Mouse (Mus musculus) liver, embryonic 14.5 days (tissue): ENCODE measurements around the gene Hoxb3. TPM values are rescaled to one million over a fixed set of nuclear protein-coding genes. Genes with fewer than 3 reads are reported as not detected.

Experiments
- ATAC-seq: fragments of 200-750 bp; cut with Nextera tagmentation; 2 replicates; pipeline ENCODE4 v1.8.0; 2017; ENCODE audit warnings: moderate number of reproducible peaks, mild to moderate bottlenecking, moderate library complexity; ENCODE audit not compliant: insufficient read depth
- DNase-seq, 3 experiments: peaks; one replicate each; pipeline ENCODE4 v3.0.0-alpha.2; 2012 to 2013; ENCODE audit warnings: low read depth in 3 of 3, low spot score in 3 of 3
- H3K27ac ChIP-seq: fragments of 300-500 bp; sonication (generic); 2 replicates; pipeline ENCODE4 v1.5.1; 2014; ENCODE audit warnings: moderate library complexity, mild to moderate bottlenecking, control low read depth, inconsistent platforms
- H3K27me3 ChIP-seq: fragments of 300-500 bp; sonication (generic); 2 replicates; pipeline ENCODE4 v1.6.1; 2014; ENCODE audit warnings: mild to moderate bottlenecking, low read length, moderate library complexity; ENCODE audit not compliant: control insufficient read depth, insufficient read depth
- H3K36me3 ChIP-seq: fragments of 300-500 bp; sonication (generic); replicated peaks from 2 replicates; pipeline ENCODE4 v1.6.1; 2014; ENCODE audit warnings: low read depth; ENCODE audit not compliant: control insufficient read depth, insufficient read depth
- H3K4me1 ChIP-seq, 2 experiments: fragments of 200-500 bp in 1 of 2; fragments of 300-500 bp in 1 of 2; sonication (generic) in 1 of 2; replicated peaks; 2 replicates each; pipeline ENCODE4 v1.6.1; 2012 to 2014; ENCODE audit warnings: antibody characterized with exemption in 1 of 2, inconsistent platforms in 1 of 2, low read length in 1 of 2; ENCODE audit not compliant: control insufficient read depth in 2 of 2, insufficient read depth in 2 of 2
- H3K4me2 ChIP-seq: fragments of 300-500 bp; sonication (generic); 2 replicates; pipeline ENCODE4 v1.6.1; 2014; ENCODE audit warnings: low read depth, mild to moderate bottlenecking, control low read depth, moderate library complexity
- H3K4me3 ChIP-seq, 2 experiments: fragments of 200-500 bp in 1 of 2; fragments of 300-500 bp in 1 of 2; sonication (generic) in 1 of 2; 2 replicates each; pipeline ENCODE4 v1.5.1; 2012 to 2014; ENCODE audit warnings: low read depth in 2 of 2, low read length in 2 of 2, mild to moderate bottlenecking in 2 of 2, control low read depth in 1 of 2, inconsistent platforms in 1 of 2, moderate library complexity in 1 of 2; ENCODE audit not compliant: insufficient read depth in 1 of 2
- H3K9ac ChIP-seq: fragments of 300-500 bp; sonication (generic); replicated peaks from 2 replicates; pipeline ENCODE4 v1.6.1; 2014; ENCODE audit warnings: mild to moderate bottlenecking, control low read depth, moderate library complexity
- H3K9me3 ChIP-seq: fragments of 300-500 bp; sonication (generic); 2 replicates; pipeline ENCODE4 v1.6.1; 2016; ENCODE audit warnings: low read length, mixed read lengths; ENCODE audit not compliant: control insufficient read depth
- CTCF ChIP-seq: IDR thresholded peaks from 2 replicates; pipeline ENCODE4 v1.5.1; 2016; ENCODE audit warnings: antibody characterized with exemption, low read depth, control low read depth
- EP300 ChIP-seq: IDR thresholded peaks from 2 replicates; pipeline ENCODE4 v1.6.1; 2016; ENCODE audit warnings: antibody characterized with exemption, low read depth
- whole genome bisulfite sequencing: fragments of 180-500 bp; shearing (Covaris S2); extraction: QIAGEN DNeasy Blood & Tissue Kit; methylation state at CpG from one replicate; pipeline ENCODE4 v1.1.7; 2014; ENCODE audit not compliant: insufficient replicate concordance; 5-methylcytosine and 5-hydroxymethylcytosine counted together
- polyA plus RNA-seq, 2 experiments: library from polyadenylated mRNA; depleted of rRNA in 1 of 2; stranded (reverse) in 1 of 2; unstranded in 1 of 2; fragments of >200 nt; fragmentation: Nextera tagmentation in 1 of 2; extraction: Ambion mirVana in 1 of 2; gene quantifications; 2 replicates each; pipeline versions ENCODE4 v1.2.1 to v1.2.3; 2012 to 2014

Hoxb3 gene
- polyA plus RNA-seq, 2 experiments, result 0.38 TPM; not detected in 1

DNA sequence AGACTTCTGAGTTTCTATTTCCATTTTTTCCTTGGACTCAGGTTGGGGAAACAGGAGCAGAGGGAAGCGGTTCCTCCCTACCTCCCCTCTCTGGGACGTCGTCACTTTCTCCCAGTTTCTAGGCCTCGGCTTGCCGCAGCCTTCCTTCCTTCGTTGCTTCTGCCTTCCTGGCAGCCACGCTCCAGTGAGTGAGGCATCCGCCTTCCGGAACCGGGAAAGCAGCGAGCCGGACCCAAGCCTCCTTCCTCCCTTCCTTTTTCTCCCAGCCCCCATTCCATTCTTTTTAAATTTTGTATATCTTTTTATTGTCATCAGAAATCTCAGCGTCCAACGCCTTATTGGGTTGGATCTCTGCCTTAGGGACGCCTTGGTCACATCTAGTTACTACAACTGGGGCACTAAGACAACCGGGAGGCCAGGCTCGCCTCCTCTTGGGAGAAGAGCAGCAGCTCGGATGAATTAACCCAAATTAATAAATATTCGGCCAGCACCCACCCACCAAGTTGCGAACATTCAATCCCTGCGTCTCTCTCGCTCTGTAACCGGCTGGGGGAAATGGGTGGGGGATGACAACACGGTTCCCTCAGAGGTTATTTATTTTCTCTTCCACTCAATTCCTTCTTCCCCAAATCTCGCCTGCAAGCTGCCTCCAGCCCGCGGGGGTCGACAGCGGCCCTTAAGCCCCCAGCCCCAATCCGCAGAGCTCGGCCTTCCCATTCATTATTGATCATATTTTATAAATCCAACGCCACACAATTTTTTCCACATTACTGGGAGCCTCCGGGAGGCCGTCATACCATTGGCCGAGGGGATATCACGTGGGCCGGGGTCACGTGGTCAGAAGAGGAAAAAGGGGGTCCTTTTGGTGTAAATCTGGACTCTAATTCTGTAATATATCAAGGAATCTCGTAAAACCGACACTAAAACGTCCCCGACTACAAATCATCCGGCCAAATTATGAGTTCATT is 37.1 kb upstream of the Hoxb3 start, which contains the start of gene Hoxb7:
TSS of gene Hoxb7 (plus strand) at position 853 of the 968 bp plus-strand sequence.
- no peak for DNase-seq
- no peak within 1 kb of the TSS for H3K9ac ChIP-seq
- H3K4me3 ChIP-seq, result peak within 1 kb of the TSS in 1 of 2 experiments; percentile 25; a peak in 2 of 4 replicates
- H3K27ac ChIP-seq, result no peak within 1 kb of the TSS
- no peaks in the 10 kb centered on the region for H3K4me1 ChIP-seq
- H3K36me3 ChIP-seq, result no peaks in the 10 kb centered on the region
- H3K9me3 ChIP-seq, result no peaks in the 10 kb centered on the region
- peaks cover 99% of the 10 kb centered on the region for H3K27me3 ChIP-seq
- peak within 1 kb of the TSS; percentile 32; the same call in 1 of the 2 replicates for H3K4me2 ChIP-seq
- no peak for ATAC-seq
- under 1% methylated on average over 43 of the region's 43 CpGs for WGBS
- no peak for TF ChIP-seq CTCF
- TF ChIP-seq EP300, result no peak

DNA sequence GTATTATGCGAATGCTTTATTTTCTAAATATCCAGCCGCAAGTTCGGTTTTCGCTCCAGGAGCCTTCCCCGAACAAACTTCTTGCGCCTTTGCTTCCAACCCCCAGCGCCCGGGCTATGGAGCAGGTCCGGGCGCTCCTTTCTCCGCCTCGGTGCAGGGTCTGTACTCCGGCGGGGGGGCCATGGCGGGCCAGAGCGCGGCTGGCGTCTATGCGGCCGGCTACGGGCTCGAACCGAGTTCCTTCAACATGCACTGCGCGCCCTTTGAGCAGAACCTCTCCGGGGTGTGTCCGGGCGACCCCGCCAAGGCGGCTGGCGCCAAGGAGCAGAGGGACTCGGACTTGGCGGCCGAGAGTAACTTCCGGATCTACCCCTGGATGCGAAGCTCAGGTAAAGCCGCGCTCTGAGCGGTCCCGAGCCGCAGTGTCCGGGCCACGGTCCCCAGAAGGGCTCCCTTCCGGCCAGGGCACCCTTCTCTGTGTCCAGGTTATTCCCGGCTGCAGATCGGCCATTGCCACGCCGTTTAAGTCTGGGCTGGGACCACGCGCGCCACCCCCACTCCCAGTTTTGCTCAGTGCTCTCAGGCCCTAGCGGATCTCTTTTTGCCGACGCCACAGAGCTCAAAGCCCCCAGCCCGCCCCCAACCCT is 36.3 kb upstream of the Hoxb3 start:
- Histone ChIP-seq H3K4me3 (peak overlapping the region in 1 of 2 experiments; percentile 25; a peak in 2 of 4 replicates), H3K27me3 (peaks cover 99% of the 10 kb centered on the region)
- ATAC-seq, result no peak

DNA sequence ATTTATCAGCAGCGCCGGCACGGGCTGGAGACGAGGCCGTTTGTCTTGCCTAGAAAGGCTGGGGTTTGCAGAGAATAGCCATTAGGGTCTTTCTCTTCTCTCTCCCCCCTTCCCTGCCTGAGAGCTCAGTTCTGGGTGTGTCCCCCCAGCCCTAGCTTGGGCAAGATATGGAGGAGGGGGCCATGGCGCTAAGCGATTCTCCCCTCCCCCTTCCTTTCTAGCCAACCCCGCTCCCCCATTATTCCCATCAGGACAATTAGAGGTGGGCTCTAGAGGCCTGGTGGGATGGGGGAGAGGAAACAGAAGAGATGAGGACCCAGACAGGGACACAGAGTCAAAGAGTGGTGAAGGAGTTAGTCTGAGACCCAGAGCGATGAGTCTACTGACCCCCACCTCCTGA is 35.7 kb upstream of the Hoxb3 start:
- no peak overlapping the region for H3K4me3 ChIP-seq
- no peak overlapping the region for H3K4me2 ChIP-seq
- H3K4me1 ChIP-seq, result no peaks in the 10 kb centered on the region
- TF ChIP-seq EP300 (no peak), CTCF (no peak)
- DNase-seq (no peak), ATAC-seq (no peak)
- no peak overlapping the region for H3K9ac ChIP-seq
- H3K36me3 ChIP-seq, result no peaks in the 10 kb centered on the region
- no peak overlapping the region for H3K27ac ChIP-seq
- peaks cover 99% of the 10 kb centered on the region for H3K27me3 ChIP-seq
- 7% methylated on average over 9 of the region's 9 CpGs for WGBS
- no peaks in the 10 kb centered on the region for H3K9me3 ChIP-seq

More for the DNA sequence above, 36.3 kb upstream of the Hoxb3 start:
- H3K9me3 ChIP-seq, result no peaks in the 10 kb centered on the region
- DNase-seq, result no peak
- no peaks in the 10 kb centered on the region for H3K36me3 ChIP-seq
- peak overlapping the region; percentile 32; the same call in 1 of the 2 replicates for H3K4me2 ChIP-seq
- no peak for TF ChIP-seq CTCF
- no peak for TF ChIP-seq EP300
- no peak overlapping the region for H3K27ac ChIP-seq
- under 1% methylated on average over 45 of the region's 55 CpGs for WGBS
- no peaks in the 10 kb centered on the region for H3K4me1 ChIP-seq
- no peak overlapping the region for H3K9ac ChIP-seq

DNA sequence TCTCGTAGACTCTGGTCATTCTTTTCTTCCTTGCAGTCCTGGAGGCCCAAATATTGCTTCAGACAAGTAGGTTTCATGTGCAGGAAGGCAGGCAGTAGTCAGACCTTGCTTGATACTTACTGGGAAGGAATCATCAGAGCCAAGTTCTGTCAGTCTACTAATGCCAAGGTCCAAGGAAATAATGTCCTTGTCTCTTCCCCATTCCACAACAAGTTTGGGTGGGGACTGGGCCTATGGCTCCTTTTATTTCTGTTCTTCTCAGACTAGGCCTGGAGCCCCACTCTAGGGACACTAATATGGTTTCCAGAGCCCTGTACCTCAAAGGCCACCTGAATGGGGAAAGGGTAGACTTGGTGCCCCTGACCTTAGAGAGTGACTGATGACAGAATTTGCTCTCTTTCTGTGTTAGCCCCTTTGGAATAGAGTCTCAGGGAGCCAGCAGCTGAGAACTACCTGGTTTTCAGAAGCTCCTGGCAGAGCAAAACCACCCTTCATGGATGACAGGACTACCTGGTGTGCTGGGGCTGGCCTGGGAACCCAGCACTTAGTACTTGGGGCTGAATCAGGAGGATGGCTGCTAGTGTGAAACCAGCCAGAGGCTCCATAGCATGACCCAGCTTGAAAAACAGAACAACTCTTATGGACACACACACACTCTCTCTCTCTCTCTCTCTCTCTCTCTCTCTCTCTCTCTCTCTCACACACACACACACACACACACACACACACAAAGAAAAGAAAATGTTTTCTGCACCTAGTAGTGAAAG is 34.5 kb upstream of the Hoxb3 start:
- 10% methylated on average over 1 of the region's 1 CpGs for WGBS
- H3K4me2 ChIP-seq, result no peak overlapping the region
- DNase-seq (no peak), ATAC-seq (no peak)
- no peaks in the 10 kb centered on the region for H3K4me1 ChIP-seq
- no peak overlapping the region for H3K9ac ChIP-seq
- no peak for TF ChIP-seq CTCF
- no peak for TF ChIP-seq EP300
- no peaks in the 10 kb centered on the region for H3K9me3 ChIP-seq
- peaks cover 99% of the 10 kb centered on the region for H3K27me3 ChIP-seq
- no peaks in the 10 kb centered on the region for H3K36me3 ChIP-seq
- no peak overlapping the region for H3K4me3 ChIP-seq
- H3K27ac ChIP-seq, result no peak overlapping the region
